8 mouse cellular contexts compared by ENCODE assay signal in genomic region chr4:138454571-138455140, GRCm38 (mm10). TPM values are rescaled to one million over a fixed set of nuclear protein-coding genes. Genes with fewer than 3 reads are reported as not detected.
DNase-seq lines count a peak whose midpoint lies in the region; ATAC-seq lines count a peak whose summit lies in the region.

No protein-coding gene starts in this region.

- peak overlapping the region; percentile 83 for H3K4me2 ChIP-seq in hindbrain, embryonic 13.5 days

- peaks cover 12% of the 10 kb centered on the region; the same call in 1 of the 2 replicates for H3K27me3 ChIP-seq in hindbrain, embryonic 13.5 days

- H3K4me3 ChIP-seq in hindbrain, embryonic 13.5 days: peak overlapping the region; percentile 96

- peak overlapping the region; percentile 97 for H3K9ac ChIP-seq in hindbrain, embryonic 13.5 days

- no peak for ATAC-seq in CD4-positive, CD25-positive, alpha-beta regulatory T cell, adult 4 months
- ATAC-seq in hindbrain, embryonic 13.5 days (ENCODE audit: low FRiP score): peak; percentile 48

- H3K4me1 ChIP-seq in hindbrain, embryonic 13.5 days (replicated peaks): peaks cover 58% of the 10 kb centered on the region

- peak overlapping the region; percentile 98 for H3K27ac ChIP-seq in hindbrain, embryonic 13.5 days

- peak; percentile 67 for DNase-seq in CD4-positive, CD25-positive, alpha-beta regulatory T cell, adult 2 months (ENCODE audit: low read depth, low spot score)
- peak; percentile 72 to 78 for DNase-seq in cerebellum, adult 18-20 months
- DNase-seq in forelimb bud, embryonic 11.5 days (ENCODE audit: low read depth, low spot score): peak; percentile 44
- peak; percentile 74 to 81 for DNase-seq in layer of hippocampus, postnatal 36 days
- peak; percentile 59 for DNase-seq in lung, postnatal 36 days
- DNase-seq in skeletal muscle tissue, adult 2 months (ENCODE audit: low read depth, low spot score): peak; percentile 33

- 1% methylated on average over 66 of the region's 78 CpGs for WGBS in hindbrain, embryonic 13.5 days

- H3K9me3 ChIP-seq in hindbrain, embryonic 13.5 days: no peaks in the 10 kb centered on the region

- H3K36me3 ChIP-seq in hindbrain, embryonic 13.5 days: no peaks in the 10 kb centered on the region; the same call in 1 of the 2 replicates

RNA-seq across cellular contexts. Expression of gene Camk2n1, which starts 0.5 kb away (rescaled TPM):
- 1 to 10 TPM in 1 of 2 experiments, under 1 TPM in 1; 0.95 to 1.2 TPM for polyA plus RNA-seq in CD4-positive, CD25-positive, alpha-beta regulatory T cell, adult 4 months (2017; shearing (Covaris generic))
- 14.3 and 14.8 TPM in 2 replicates for polyA plus RNA-seq in hindbrain, embryonic 13.5 days (2015; fragmentation: Nextera tagmentation; extraction: Ambion mirVana)
- 100 to 1,000 TPM; 359 to 375 TPM for total RNA-seq in layer of hippocampus, postnatal 36 days (2021)

RNA-seq across cellular contexts. Expression of gene Mul1, which starts 20.2 kb away (rescaled TPM):
- polyA plus RNA-seq in CD4-positive, CD25-positive, alpha-beta regulatory T cell, adult 4 months (2017; shearing (Covaris generic)): 10 to 100 TPM; 12.2 to 16.9 TPM
- polyA plus RNA-seq in hindbrain, embryonic 13.5 days (2015; fragmentation: Nextera tagmentation; extraction: Ambion mirVana): 20.9 and 21.4 TPM in 2 replicates
- 10 to 100 TPM; 53.4 to 62.5 TPM for total RNA-seq in layer of hippocampus, postnatal 36 days (2021)

RNA-seq across cellular contexts. Expression of gene Fam43b, which starts 58.3 kb away (rescaled TPM):
- polyA plus RNA-seq in CD4-positive, CD25-positive, alpha-beta regulatory T cell, adult 4 months (2017; shearing (Covaris generic)): not detected
- 3.0 and 3.5 TPM in 2 replicates for polyA plus RNA-seq in hindbrain, embryonic 13.5 days (2015; fragmentation: Nextera tagmentation; extraction: Ambion mirVana)
- 10 to 100 TPM; 31.2 to 31.3 TPM for total RNA-seq in layer of hippocampus, postnatal 36 days (2021)
